Mouse (Mus musculus) thymus, postnatal 10 days (tissue): ENCODE data around the gene Slc45a2.
"Not testable (repeated sequence)": the region's sequence is repeated elsewhere in the genome, so short reads cannot be mapped to it uniquely, and the experiment has no call there.

Experiments
- DNase-seq, 2 experiments: peaks; one replicate each; pipeline ENCODE4 v3.0.0; 2021; ENCODE audit warnings: low spot score in 2 of 2

The Slc45a2 gene

DNA sequence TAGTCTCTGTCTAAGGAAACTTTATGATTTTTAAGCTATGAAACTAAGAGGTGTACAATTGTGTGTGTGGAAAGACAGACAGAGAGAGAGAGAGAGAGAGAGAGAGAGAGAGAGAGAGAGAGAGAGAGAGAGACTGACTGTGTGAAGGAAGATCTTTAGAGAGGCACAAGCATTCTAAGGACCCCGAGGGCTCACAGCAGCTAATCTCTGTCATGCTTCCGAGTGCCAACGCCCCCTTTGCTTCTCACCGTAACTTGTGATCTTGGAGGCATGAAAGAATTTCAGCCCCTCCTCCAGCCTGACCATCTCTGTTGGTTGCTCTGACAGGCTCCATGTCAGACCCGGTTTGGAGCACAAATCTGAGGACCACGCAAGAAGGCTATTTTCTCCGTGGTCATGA lies at the start of gene Slc45a2:
Gene Slc45a2, plus strand, starts transcription at position 301 of the 400 bp plus-strand sequence.
- no peak for DNase-seq

DNA sequence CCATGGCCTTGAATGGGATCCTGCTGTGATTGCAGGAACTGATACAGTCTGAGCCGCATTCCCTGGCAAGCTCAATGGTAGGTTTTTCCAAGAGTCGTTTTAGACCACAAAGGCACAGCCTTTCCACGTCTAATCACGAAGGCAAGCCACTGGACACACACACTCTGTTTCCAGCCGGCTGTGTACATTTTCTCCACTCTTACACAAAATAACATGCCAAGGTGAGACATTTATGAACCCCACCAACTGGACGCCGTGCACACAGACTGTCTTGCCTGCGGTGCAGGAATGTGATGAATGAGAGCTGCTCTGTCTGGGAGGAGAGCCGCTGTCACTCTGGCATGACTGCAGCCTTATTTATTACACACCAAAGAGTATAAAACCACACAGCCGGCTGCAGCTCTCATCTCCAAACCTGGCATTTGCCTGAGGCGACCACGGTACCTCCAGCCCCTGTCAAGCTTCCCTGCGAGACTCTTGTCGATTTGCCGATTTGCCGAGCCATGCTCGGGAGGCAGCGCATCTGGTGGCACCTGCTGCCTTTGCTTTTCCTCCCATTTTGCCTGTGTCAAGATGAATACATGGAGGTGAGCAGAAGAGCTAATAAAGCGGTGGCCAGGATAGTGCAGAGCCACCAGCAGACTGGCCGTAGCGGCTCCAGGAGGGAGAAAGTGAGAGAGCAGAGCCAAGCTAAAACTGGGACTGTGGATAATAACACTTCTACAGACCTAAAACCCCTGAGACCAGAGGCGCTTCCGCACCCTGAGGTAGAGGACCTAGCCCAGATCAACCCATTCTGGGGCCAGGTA lies 48.4 kb upstream of the Slc45a2 start, which contains the start of gene C1qtnf3:
Gene C1qtnf3, plus strand, starts transcription at position 382 of the 809 bp plus-strand sequence.
- DNase-seq, result no peak

DNA sequence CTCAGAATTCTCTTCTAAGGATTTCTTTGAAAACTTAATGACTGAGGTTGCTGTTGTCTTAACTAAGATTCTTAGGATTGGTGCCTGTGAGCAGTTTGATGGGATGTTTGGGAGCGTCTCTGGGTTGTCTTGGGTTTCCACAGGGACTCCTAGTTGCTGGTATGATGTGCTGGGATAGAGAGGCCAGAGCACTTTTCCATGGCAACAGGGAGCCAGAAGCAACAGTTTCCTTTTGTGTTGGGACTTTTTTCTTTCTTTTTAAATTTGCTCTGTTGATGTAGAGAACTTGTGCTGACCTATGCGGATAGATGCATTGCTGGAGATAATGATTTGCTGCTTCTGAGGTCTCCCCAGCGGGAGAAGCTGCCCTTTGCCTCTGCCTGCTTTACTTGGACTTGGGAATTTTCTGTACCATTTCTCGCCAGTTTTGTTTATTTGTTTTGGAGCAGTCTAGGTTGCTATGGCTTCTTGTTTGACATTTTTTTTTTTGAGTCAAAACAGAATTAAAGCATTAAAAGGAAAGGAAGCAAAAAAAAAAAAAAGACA lies 47.7 kb upstream of the Slc45a2 start:
- no peak for DNase-seq

DNA sequence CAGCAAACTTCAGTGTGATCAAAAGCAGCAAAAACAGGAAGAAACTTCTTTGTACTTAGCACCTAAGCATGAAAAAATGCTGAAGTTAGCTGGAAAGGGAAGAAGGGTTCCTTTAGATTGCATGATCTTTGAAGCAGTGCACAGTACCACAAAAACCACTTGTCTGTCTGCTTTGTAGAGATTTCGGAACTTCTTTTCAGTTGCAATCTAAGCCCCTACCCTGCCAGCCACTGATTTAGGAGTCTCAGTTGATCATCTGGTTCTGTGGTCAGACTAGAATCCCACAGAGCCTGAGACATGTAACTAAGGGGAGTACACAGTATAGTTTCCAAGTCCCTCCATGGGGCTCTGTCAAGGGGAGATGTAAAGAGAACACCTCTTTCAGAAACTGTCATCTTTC lies 47.1 kb upstream of the Slc45a2 start:
- DNase-seq, result no peak

DNA sequence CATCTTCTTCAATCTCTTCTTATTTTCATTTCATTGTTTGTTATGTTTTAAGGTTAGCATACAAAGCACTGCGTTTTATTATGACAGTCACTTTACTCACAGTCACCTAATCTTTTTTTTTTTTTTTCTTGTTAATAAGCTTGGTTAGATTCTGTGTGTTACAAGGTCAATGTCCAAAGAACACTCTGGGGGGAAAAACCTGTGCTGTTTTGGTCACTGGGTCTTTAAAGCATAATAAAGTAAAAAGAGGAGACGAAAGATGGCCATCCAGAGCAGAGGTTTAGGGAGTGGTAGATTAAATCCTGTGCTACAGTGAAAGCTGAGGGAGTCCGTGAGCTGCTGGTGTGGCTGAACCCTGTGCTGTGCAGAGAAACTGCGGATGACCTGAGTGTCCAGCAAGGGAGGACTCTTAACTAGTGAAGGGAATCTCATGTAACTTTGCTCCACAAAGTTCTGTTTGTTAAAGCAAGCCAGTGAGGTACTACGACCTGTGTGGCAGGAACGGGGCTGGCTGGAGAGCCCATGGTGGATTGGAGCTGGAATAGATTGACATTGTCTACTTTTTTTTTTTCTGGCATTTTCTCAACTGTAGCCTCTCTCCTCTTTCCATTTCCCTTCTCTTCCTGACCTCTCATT lies 46.0 kb upstream of the Slc45a2 start:
- no peak for DNase-seq

DNA sequence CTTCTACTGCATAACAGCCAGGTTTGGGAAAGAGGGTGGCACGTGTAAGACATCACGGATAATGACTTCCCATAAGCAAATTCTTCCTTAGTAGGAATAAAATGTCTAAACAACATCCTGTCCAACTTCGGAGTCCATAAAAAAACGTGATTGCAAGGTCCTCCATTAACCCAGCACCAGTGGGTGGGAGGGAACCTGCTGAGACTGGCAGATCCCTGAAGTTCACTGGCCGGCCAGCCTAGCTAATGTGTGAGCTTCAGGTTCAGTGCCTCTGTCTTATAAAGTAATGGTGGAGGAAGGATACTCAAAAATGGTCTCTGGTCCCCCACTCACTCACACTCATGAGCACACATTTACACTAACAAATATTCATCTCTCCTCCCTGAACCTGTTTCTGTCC lies 45.4 kb upstream of the Slc45a2 start:
- no peak for DNase-seq

DNA sequence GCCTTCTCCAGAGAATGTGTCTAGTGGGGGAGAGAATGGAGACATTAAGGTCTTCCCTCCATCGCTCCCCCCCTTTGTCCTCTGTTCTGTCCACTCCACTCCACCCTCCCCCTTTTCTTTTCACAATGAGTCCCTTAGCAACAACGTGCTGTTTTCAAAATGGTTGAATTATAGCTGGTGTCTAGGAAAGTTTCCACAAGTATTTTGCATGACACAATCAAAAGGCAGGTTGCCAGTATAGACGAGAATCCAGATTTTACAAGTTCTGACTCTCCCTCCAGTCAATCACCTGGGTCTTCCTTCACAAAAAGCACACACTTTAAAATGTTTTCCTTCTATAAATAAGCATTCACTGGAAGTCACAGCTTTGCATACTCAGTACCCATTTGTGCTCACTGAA lies 43.8 kb upstream of the Slc45a2 start:
- no peak for DNase-seq

DNA sequence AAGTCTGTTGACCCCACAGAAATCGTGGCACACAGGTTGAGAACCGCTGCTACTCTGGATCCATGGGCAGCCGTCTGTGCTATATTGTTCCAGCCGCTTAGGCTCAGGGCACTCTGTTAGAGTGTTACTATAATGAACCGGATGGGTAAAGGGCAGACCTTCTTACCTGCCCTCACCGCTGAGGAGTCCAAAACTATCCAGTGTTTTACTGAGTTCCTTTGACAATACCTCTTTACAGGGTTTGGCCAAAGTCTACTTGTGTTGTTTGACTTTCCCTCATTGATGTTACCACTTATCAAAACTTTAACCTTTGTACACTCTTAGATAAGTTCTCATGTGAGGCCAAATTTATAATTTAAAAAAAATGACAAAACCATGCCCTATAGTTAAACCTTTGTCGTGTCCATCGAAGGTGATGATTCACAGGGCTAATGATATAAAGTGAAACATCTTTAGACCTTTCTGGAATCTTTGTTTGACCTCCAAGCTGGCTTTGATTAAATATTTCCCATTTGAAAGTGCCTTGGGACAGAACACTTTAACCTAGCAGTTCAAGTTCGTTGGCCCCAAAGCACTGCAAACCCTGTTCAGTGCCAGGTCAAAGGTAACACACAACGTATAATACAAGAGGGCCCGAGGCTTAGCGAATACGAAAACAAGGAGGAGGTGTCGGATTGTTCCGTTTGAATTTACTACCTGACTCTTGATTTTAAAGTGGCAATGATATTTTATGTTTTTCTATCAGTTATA lies 41.1 kb upstream of the Slc45a2 start:
- DNase-seq, result no peak

DNA sequence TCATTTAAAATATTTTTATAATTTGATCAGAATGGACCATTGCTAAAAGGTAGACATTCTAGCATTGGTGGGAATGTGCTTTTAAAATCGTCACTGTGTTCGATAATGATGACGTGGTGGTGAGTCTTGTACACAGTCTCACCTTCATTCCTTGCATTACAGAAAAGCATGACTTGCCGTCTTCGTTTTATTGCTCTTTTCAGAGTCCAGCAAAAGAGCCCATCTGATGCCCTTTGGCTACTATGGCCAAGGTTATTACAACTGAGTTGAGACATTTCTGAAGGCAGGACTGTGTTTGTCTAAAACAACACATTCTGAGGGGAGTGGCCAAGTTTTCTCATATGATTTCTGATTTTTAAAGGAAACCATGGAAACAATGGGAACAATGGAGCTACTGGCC lies 40.3 kb upstream of the Slc45a2 start:
- no peak for DNase-seq

DNA sequence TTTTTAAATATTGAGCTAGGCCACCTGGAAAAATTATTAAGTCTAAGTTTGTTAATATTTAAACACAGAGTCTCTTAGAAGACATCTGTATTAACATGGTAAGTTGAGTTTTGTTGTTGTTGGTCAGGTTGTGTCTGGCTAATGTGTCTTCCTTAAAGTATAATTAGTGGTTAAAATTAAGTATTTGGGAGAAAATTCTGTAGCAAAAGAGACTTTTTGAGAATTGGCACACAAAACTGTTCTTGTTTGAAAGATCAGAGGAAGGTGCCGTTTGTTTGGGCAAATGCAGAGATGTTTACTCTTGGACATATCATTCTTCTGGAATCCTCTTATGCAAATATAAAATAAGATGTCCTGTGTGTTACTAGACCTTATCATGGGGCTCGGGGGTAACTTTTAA lies 37.9 kb upstream of the Slc45a2 start:
- no peak for DNase-seq

DNA sequence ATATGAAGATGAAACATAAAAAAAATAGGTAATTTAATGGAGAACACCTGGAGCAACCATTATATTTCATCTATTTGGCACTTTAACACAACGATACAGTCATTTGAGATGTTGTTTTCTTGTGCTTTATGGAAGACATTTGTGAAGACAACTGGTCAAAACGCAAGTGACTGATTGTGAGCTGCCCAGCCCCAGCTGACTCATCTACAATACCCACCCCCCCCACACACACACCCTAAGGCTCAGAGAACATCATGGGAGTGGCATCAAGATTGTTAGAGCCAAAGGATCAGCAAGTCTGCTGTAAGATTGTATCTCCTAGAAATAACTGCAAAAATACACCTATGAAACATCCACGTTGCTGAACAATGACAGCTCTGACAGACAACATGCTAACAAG lies 31.1 kb upstream of the Slc45a2 start:
- DNase-seq, result no peak

DNA sequence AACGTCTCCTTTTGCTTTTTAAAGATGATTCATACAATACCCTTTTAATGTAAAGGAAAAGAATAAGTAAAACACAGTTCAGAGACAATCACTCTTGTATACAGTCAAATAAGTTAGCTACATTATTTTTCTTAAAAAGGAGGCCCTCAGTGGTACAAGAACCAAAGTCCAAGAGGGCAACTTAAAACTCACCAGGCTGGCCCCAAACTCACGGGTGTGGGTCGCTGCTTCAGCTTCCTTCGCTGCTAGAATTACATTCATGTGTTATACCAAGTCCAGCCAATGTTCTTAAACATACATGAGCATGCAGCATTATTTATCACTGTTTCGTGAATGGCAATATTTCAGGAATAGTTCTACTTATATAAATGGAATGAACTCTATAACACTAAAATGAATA lies 29.7 kb upstream of the Slc45a2 start:
- DNase-seq, result no peak

DNA sequence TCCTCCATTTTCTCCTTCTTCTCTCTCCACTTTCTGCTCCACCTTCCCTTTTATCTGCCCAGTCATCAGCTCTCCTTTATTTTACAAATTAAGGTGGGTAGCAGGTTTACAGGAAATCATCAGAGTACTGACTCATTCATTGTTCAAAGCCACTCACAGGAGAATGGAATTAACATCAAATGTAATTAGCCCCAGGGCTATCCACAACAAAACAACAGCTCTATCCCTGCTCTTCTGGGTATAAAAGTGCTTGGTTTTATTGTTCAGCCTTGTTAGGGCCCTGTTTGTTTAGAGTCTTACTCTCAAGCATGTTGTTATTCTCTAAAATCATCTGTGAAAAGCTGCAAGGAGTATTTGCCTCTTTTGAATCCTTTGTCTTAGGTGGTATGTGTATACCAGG lies 23.4 kb upstream of the Slc45a2 start:
- no peak for DNase-seq

DNA sequence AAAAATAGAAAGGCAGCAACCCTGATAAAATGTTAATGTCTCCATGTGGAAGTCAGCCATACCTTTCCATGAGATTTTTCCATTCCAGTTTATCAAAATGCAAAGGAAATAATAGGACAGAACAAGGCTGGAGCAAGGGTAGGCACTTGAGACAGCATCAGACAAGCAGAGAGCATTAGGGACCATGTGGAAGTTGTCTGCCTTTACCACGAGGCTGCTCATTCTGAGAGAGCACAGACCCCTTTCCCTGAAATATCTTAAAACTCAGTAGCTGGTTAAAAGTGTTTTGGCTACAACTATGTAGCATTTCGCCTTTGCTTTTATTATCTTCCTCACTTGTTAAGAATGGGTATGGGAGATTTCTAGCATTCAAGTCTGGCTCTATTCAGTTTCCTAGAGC lies 19.8 kb upstream of the Slc45a2 start:
- no peak for DNase-seq

DNA sequence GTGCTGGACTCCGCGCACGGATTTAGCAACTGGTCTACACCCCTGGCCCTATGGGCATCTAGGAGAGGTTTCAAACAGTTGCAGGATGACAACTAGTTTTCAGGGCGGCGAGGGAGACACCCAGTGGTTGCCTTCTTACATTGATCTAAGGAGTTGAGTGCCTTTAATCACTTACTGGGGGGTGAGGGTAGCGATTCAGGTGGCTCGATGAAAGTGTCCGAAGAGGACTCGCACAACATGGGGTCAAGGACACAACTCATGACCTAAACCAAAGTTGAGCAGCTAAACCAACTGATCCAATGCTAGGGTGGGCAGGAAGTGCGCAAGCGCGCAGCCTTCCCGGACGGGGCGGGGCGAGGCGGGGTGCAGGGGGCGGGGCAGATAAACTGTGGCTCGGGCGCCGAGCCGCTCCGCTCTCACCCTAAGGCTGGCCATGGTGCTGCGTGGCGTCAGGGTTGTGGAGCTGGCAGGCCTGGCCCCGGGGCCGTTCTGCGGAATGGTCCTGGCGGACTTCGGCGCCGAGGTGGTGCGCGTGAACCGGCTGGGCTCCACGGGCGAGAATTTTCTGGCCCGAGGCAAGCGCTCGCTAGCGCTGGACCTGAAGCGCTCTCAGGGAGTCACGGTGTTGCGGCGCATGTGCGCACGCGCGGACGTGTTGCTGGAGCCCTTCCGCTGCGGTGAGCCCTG lies 19.0 kb upstream of the Slc45a2 start, which contains the start of gene Amacr:
Gene Amacr, plus strand, starts transcription at position 380 of the 687 bp plus-strand sequence.
- peak; percentile 69 to 81 for DNase-seq

DNA sequence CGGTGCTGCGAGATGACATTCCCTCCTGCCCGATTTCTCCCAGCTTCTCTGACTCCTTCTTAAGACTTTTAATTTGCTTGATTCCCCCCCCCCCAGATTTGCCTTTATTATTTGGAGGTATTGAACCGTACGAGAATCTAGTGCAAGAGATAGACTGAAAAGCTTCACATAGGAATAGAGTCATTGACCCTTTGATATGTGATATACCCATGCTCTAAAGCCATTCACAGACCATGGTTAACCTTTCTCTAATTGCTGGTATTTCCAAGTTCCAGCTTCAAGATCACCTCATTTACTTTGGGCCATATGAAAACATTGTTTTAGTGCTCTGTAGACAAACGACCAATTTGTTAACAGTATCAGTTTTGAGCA lies 18.5 kb upstream of the Slc45a2 start:
- DNase-seq, result no peak

DNA sequence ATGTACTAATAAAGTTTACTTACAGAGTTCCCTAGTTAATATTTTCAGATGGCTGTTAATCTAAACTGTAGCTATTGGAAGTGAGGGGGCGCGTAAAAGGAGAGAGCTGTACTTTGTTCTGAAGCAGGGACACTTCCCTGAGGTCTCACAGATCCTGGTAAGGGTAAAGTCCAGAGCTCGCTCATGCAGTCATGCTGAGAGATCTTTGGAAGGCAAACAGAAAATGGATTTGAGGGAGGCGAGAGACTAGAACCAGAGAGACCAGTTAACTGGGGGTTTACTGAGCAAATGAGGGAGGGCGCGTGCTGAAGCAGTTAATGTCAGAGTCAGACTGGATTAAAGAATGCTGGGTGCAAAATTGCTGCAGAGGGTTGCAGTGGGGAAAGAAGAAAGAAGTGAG lies 14.8 kb upstream of the Slc45a2 start:
- DNase-seq, result no peak

DNA sequence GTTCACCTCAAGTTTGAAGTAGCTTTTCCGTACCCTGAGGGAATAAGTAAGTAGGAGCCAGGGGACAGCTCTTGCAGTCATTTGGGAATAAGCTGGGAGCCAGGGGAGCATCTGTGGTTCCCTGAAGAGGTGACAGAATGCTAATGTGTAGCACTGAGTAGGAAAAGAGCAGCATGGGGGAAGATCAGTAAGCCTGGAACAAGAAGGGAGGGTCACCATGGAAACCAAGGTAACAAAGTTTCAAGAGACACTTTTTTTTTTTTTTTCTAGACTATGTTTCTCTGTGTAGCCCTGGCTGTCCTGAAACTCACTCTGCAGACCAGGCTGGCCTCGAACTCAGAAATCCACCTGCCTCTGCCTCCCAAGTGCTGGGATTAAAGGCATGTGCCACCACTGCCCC lies 14.0 kb upstream of the Slc45a2 start:
- not testable (repeated sequence) for DNase-seq

DNA sequence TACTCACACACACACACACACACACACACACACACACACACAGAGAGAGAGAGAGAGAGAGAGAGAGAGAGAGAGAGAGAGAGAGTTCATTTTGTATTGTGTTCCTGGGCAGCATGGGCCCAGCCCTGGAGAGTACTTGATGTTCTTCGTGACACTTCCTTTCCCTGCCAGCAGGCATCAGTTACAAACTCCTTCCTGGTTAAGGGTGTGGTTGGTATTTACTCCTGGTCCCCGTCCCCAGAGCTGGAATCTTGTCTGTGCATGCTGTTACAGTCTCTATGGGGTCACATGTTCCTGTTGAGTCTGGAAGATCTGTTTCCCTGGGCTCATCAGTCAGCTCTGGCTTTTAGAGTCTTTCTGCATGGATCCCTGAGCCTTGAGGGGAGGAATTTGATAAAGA lies 10.1 kb upstream of the Slc45a2 start:
- no peak for DNase-seq

DNA sequence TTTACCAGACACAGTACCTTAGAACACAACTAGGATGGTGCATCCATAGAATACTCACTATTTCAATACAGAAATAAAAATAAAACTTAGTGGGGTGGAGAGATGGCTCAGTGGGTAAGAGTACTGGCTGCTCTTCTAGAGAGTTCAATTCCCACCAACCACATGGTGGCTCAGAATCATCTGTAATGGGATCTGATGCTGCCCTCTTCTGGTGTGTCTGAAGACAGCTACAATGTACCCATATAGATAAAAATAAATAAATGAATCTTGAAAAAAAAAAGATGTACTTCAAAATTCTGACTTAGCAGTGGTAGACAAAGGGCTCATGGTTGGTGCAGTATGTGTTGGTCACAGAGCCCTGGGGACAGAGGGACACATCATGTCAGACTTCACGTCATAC lies 9.0 kb upstream of the Slc45a2 start:
- no peak for DNase-seq

DNA sequence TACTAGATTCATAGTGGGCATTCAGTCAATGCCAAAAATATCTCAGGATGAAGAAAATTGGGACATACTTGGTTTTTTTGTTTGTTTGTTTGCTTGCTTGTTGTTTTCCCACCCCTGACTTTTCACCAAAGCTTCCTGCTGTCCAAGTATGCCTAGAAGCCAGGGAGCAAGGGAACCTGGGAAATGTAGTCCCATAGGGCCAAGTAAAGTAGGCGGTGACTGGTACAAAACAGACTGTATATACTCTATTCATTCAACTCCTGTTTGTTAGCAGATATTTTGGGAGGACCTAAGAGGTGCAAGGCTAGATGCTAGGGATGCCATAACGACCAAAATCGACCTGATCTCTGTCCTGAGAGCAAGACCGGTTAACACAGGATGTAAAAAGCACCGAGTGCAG lies 689 bp upstream of the Slc45a2 start:
- DNase-seq, result no peak

DNA sequence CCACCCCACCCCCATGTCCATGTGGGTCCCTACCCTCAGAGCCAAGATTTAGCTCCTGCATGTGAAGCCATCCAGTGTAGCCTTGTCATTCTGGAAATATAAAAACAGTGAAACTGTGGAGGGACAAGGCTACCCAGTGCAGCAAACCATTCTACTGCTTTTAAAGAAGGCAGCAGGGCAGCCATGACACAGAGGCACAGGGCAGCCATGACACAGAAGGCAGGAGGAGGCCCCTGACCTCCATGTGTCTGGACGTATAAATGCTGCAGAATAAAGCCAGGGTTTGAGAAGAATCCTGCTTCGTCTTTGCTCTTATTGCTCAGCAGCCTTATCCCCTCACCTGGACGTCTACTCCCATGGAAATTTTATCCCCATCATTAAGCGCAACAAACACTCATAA lies 3.3 kb downstream of the Slc45a2 start:
- no peak for DNase-seq
